Mouse (Mus musculus) spleen, postnatal 10 days (tissue): Measurements from ENCODE around the gene Uvrag.

Experiments
- DNase-seq, 2 experiments: peaks; one replicate each; pipeline ENCODE4 v3.0.0; 2021 to 2022; ENCODE audit warnings: low spot score in 2 of 2

The Uvrag gene

DNA sequence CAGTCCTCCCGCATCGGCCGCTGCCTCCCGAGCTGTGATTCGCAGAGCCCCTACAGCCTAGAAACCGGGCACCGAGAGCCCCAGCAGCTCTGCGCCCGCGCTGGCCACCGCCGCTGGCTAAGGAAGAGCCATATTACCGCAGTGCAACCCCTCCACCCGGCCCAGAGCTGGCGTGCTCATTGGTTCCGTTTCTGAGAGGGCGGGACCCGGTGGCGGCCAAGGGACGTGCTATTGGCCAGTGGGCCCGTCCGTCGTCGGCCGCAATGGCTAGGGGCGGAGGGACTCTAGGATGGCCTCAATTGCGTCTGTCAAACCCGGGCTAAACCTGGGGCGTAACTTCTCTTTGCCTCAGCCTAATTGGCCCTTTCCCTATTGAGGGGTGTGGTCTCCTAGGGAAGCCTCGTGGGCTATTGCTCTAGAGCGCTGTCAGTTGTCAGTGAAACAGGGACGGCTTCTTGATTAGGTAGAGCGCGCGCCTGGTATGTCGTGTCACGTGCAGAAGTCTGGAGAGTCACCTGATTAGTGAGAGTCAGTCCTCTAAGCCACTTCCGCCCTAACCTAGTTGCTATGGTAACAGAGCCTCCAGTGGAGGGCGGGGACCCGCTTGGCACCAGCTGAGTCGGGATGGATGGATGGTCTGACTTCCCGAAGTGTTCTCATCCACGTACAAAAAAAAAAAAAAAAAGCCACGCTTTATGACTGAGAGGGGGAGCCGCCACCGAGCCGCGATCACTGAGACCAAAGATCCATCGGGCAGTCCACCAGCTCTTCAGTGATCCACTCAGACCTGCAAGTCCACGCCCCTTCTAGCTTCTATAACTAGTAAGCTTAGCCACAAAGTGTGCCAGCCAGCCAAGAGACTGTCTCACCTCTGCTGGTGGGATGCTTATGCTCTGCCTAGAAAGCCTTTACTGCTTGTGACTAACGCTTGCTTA is at the start of gene Uvrag:
Uvrag (minus strand) TSS at position 158 of the 935 bp plus-strand sequence.
- peak; percentile 96 to 97 for DNase-seq

DNA sequence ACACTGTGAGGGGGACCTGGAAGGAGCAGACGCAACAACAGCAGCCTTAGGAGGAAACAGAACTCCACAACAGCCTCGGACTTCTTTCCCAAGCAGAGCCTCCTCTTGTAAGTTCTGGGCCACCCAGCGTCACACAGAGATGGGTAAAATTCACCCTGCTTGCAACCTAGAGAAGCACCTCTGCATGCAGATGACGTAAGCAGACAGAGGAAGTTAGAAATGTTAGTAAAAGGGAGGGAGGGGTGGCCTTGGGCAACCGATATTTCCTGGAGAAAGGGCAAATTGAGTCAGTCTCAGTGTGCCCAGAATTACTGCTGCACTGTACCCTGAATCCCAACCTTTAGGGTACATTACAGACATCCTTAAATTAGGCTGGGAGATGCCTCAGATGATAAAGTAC is 48.9 kb upstream of the Uvrag start:
- DNase-seq: no peak

DNA sequence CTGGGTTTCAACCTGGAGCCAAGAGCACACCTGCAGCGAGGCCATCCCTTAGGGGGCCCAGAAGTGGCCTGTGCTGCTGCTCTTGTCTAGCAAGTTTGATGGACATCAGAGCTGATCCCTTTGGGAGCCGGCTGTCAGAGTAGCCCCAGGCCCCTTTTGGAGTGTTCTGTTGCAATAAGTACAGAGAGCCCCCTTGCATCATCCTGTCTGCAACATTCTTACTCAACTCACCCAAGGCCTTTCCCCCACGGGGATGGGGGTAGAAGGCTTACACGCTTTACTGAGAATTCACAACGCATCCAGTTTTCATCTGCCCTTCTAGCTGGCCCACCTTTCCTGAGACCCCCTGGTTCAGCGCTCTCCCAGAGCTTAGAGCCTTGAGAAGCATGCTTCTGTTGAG is 47.7 kb upstream of the Uvrag start:
- DNase-seq: no peak

- DNase-seq: no peak
These were observed 46.5 kb upstream of the Uvrag start for GRCm38 (mm10) chr7:99187451-99187850.

- DNase-seq: no peak
These were observed 44.5 kb upstream of the Uvrag start for GRCm38 (mm10) chr7:99185405-99185804.

- DNase-seq: no peak
These were observed 42.8 kb upstream of the Uvrag start for GRCm38 (mm10) chr7:99183751-99184150.

DNA sequence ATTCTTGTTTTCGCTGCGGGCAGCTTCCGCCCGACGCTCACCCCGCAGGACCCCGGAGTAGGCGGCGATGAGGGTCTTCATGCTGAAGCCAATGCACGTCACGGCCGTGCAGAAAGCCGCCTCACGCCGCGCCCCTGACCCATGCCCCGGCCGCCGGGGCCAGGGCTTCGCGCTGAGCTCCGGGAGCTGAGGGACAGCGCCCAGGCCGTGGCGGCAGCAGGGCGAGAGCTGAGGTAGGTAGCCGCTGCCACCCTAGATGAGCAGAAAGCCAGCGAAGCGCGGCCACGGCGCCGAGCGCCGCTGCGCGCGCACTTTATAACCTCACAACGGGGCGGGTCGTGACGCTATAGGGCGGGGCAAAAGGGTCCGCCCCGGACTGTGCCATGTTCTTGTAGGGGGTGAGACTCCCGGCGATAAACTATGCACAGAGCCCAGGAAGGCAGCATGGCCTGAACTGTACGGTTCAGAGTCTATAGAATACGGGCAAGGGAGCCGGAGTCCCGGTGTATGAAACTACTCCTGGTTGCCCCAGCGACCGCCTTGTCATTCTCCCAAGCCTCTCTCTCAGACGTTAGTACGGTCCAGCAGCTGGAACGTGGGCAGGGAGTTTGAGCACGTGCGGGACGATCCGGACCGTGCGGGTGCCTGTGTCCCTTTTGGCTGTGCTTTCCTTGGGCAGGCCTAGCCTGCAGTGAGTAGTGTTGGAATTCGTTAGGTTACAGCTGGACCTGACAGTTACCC is 41.7 kb upstream of the Uvrag start, which contains the start of gene Dgat2:
Dgat2 (minus strand) TSS at position 288 of the 741 bp plus-strand sequence.
- peak; percentile 83 to 90 for DNase-seq

DNA sequence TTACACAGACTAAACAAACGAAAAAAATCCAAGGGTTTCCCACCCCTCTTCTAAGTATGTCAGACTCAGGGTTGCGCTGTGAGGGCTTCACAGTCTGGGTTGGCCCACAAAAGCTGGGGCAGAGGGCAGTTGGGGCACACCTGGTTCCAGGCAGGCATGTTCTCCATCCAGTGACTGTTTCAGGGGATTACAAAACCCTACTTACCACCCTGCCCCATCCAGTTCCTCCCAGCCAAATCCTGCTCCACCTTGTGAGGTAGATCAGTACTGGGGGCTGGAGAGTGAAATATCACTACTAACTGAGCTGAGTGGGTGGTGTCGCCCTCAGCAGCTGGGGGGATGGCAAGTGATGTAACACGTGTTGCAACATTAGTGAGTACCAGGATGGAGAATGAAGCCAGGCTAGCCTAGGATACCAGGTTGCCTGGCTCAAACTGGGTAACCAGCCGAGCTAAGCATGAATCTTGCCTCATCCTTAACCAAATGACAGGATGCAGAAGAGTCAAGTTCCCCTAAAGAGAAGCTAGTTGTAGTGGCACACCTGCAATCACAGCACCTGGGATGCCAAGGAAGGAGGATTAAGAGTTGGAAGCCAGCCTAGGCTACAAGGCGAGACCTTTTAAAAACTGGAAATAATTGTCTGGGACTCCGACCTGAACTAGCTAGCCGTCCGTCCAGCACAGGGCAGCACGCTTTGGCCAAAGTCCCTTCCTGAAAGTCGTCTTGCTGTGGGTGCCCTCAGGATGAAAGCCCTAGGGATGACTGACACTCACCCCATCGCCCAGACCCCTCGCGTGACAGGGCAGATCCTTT is 40.9 kb upstream of the Uvrag start:
- DNase-seq: no peak

GRCm38 (mm10) chr7:99180162-99180561 is 39.2 kb upstream of the Uvrag start:
- DNase-seq: no peak

GRCm38 (mm10) chr7:99179271-99179670 is 38.3 kb upstream of the Uvrag start:
- no peak for DNase-seq

DNA sequence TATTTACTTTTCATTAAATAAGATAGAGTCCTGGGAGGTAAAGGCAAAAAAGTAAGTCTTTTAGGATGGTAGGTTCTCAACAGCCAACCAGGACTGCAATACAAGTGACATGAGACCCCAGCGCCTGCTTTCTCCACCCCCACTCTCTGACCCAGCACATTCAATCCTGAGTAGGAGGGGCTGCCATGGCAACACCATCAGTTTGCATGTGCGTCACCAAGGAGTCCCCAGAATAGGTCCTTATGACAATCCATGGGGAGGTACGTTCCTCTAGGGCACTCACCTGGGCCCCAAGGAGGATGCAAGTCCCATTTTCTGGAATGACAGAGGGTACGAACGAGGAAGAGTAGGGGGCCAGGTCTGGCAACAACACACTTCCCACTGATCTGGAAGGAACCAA is 36.4 kb upstream of the Uvrag start:
- no peak for DNase-seq

- DNase-seq: no peak
These were observed 34.7 kb upstream of the Uvrag start for GRCm38 (mm10) chr7:99175666-99176065.

GRCm38 (mm10) chr7:99175118-99175517 is 34.2 kb upstream of the Uvrag start:
- DNase-seq: no peak

GRCm38 (mm10) chr7:99174006-99174405 is 33.1 kb upstream of the Uvrag start:
- no peak for DNase-seq

- peak in 1 of 2 experiments; percentile 39 for DNase-seq
These were observed 32.0 kb upstream of the Uvrag start for GRCm38 (mm10) chr7:99172898-99173297.

DNA sequence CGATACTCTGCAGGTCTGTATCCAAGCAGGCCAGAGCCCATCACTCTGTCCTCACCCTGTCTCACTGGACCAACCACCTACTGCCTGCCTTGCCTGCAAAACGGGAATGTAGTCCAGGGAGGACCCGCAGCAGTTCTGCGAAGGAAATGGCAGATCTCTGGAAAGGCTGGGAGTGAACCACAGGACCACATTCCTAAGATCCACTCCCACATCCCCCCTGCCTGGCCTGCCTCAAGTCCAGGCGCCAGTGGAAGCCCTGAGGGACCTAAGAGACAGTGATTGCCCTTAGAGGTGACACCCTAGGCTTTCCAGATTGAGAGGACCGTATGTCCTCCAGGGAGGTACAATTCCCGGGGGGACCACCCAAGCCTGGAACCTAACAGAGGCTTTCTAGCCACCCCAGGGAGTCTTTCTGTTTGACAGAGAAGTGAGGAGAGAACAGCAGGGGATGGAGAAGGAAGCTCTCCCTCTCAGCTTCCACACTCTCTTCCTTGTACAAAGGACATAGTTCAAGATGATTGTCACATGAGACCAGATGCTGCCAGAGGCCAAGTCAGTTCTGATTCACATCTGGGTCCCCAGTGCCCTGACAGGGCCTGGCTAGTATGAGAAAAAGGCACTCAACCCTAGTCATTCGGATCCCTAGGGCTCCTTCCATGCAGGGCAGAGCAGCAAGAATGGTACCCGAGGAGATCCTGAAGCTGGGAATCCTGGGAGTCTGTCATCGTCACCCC is 31.0 kb upstream of the Uvrag start:
- no peak for DNase-seq

GRCm38 (mm10) chr7:99170519-99170918 is 29.6 kb upstream of the Uvrag start:
- DNase-seq: no peak

GRCm38 (mm10) chr7:99169717-99170403 is 28.9 kb upstream of the Uvrag start:
- no peak for DNase-seq

DNA sequence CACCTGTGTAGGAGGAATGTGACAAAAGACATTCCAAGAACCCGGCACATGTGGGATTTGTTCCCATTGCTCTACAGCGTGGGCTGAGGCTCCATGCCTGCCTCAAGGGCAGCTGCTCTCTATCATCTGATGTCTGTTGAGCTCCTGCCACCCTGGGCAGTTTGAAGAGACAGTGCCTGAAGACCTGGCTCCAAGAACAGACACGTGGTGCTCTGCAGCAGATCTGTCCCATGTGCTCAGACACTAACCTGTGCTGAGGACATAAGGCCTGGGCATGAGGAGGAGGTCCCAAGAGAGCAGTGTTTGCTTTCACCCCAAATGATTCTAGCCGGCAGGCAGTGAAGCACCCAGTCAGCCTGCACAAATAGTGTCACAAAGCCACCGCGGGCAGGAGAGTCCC is 27.8 kb upstream of the Uvrag start:
- DNase-seq: no peak

DNA sequence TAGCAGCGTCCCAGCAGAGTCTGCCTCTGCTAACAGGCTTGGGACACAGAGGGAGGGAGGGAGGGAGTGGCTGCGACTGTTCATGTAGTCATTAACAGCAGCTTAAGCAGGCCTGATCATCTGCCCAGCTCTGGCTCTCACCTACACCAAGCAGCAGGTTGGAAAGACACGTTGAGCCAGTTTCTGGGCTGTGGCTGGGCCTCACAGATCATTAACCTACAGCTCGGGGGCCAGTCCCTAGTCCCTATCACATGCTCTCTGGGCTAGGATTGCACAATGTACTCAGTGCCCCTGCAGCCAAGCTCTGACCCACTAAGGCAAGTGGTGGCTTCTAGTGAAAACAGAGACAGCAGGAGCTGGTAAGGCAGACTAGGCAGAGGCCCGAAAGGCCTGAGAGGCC is 27.0 kb upstream of the Uvrag start:
- DNase-seq: no peak

- no peak for DNase-seq
These were observed 25.2 kb upstream of the Uvrag start for GRCm38 (mm10) chr7:99166159-99166558.
